Mouse (Mus musculus) activated CD4-positive, CD25-positive, alpha-beta regulatory T cell, adult 4 months (primary cell): ENCODE measurements around the gene Nfam1. TPM values are rescaled to one million over a fixed set of nuclear protein-coding genes. Genes with fewer than 3 reads are reported as not detected.

Experiments
- ATAC-seq: one replicate; pipeline ENCODE4 v1.8.0; 2017
- polyA plus RNA-seq, 2 experiments: library from polyadenylated mRNA; unstranded; fragments of 100-300 nt; shearing (Covaris generic); gene quantifications; one replicate each; pipeline ENCODE4 v1.2.1; 2017

Nfam1 gene
- polyA plus RNA-seq, 2 experiments from 2014 or later, result 0.04 to 0.97 TPM

- ATAC-seq, result no peak
These were observed 74.8 kb downstream of the Nfam1 start for GRCm38 (mm10) chr15:82958253-82958701.

DNA sequence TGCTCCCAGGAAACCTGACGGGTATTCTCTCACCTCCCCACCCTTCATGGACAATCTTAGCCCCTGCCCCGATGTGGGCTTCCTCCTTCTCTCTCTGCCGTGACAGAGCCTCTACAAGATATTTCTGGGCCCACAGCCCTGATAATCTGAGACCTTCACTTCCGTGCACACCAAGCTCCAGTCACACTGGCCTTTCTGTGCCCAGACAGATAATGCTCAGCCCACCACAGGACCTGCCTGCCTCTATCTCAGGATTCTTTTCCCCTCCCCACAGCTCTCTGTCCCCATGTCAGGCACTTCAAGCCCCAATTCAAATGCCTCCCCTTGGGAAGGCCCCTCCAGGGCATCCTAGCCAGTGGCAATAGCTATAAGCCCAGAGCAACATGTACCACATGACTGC, 76.4 kb downstream of the Nfam1 start:
- ATAC-seq, result no peak

- no peak for ATAC-seq
These were observed 76.8 kb downstream of the Nfam1 start for GRCm38 (mm10) chr15:82956310-82956709.

DNA sequence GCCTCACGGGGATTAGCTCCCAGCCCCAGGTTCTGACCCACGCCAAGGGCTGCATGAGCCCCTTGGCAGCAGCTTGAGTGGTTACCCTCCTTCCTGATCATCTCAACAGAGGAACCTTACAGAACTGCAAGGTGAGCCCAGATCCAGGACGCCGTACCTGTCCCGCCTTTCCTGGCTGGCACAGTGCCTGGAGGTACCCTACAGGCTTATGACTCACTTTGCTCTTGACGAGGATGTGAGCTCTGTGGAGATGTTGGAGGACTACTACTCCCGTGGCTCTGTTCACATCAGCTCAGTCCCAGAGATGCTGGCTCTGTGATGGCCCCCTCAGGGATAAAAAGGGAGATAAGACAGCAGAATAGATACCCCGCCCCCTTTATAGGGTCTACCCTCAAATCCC, 77.8 kb downstream of the Nfam1 start:
- no peak for ATAC-seq

DNA sequence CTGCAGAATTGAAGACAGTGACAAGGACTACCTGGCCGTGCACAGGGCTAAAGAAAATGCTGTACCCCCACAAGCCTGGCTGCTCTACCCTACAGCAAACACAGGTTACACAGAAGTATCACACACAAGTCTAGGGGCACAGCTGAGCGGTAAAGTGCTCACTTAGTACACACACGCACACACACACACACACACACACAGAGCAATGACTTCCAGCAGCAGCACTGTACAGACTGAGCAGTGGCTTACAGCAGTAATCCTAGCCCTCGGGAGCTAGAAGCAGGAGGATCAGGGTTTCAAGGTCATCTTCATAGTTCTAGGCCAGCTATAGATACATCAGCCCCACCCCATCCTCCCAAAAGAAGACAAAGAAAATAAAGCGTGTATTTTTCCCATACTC, 79.1 kb downstream of the Nfam1 start:
- no peak for ATAC-seq

- no peak for ATAC-seq
These were observed 80.0 kb downstream of the Nfam1 start for GRCm38 (mm10) chr15:82953096-82953495.

DNA sequence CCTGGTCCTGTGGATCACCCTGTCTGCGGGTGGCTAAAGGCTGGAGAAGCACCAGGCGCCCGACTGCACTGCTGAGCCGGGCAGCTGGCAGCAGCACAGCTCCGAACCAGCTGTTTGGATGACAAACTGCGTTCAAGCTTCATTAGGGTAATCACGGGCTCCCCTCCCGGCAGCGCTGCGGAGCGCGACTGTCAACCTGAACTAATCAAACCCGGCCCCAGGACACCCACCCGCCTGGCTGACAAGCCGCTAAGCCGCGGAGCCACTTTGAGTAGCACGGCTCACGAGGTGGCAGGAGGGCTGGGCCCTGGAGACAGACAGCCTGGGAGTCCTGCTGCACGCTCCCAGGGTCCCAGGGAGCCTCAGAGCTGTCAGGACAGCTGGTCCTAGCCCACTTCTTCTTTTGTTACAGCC, 80.8 kb downstream of the Nfam1 start:
- no peak for ATAC-seq

DNA sequence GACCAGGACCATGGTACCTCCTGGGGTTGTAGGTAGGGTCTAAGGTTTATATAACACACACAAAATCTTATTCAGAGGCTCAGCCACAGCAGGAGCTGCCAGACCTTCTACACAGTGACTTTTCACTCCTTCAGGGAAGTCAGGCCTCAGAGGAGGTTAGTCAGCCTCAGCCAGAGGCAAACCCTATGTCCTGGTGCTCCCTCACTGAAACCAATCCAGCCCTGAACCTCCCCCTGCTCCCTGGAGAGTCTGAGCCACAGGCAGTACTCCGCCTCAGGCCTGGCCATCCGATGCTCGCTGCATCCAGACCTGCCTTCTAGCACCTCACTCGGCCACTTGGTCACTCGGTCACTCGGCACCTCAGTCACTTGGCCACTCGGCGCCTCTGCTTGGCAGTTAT, 82.9 kb downstream of the Nfam1 start:
- ATAC-seq, result no peak

GRCm38 (mm10) chr15:82947431-82947830, 85.7 kb downstream of the Nfam1 start:
- no peak for ATAC-seq

- ATAC-seq, result no peak
These were observed 88.5 kb downstream of the Nfam1 start for GRCm38 (mm10) chr15:82944479-82945195.

Other genes with a start within 250 kb of the Nfam1 start
- gene Cyp2d26, start 239.0 kb downstream of the Nfam1 start, polyA plus RNA-seq, result under 1 TPM in 1 of 2 experiments, not detected in 1; 0.21 TPM
- gene Tcf20, start 45.4 kb downstream of the Nfam1 start, polyA plus RNA-seq, result 10 to 100 TPM; 12.2 to 16.0 TPM
- gene Serhl, start 56.2 kb upstream of the Nfam1 start, polyA plus RNA-seq, result 10 to 100 TPM; 79.0 to 82.8 TPM
- 10 to 100 TPM; 67.8 to 87.0 TPM for gene Rrp7a, start 89.5 kb upstream of the Nfam1 start, polyA plus RNA-seq
- gene Poldip3, start 116.1 kb upstream of the Nfam1 start, polyA plus RNA-seq, result 100 to 1,000 TPM; 155 to 180 TPM
- 10 to 100 TPM; 55.9 to 73.9 TPM for gene Cyb5r3, start 139.3 kb upstream of the Nfam1 start, polyA plus RNA-seq
- not detected for gene A4galt, start 218.5 kb upstream of the Nfam1 start, polyA plus RNA-seq